Mouse (Mus musculus): ENCODE measurements around the gene Olfr782.

The Olfr782 gene

DNA sequence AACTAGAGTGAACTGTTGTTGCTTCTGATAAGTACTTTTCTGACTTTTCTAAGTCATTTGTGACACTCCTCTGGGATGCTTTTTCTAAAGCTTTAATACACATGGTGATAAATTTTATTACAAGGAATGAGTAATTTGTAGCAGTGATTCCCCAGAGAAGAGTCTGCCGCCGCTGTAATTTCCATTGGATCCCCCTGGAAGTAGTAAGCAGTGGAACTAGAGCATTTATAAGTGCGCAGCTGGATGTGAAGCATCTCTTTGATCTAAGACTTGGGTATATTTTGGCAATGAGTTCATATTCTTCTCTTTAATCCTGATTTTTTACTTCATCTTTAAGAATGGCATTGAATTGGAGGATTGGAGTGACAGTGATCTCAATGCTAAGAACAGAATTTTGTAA is at the start of gene Olfr782:
Gene Olfr782, plus strand, starts transcription at position 301 of the 400 bp plus-strand sequence.
- TF ChIP-seq GATA4 (IDR thresholded peaks at IDR 0.05; ENCODE audit: insufficient replicate concordance, low read length), result no peak

DNA sequence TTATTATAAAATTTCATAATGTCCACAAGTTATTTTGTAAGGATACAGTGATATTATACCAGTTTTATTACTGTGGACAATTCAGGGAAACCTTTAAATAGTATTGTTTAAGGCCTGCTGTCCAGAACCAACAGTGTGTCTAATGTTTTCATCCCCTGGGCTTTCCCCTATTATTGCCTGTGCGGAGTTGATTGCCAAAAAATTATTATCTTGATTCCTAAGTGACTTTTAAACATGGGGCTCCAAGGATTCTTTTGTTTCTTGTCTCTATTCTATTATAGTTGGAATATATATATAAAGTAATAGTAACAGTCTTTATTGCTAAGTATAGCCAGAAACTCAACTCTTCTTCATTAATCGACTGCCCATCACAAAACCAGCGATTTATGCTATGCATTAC is 30.8 kb upstream of the Olfr782 start, which contains the start of gene Olfr780:
Gene Olfr780, plus strand, starts transcription at position 301 of the 400 bp plus-strand sequence.
- TF ChIP-seq GATA4 (IDR thresholded peaks at IDR 0.05; ENCODE audit: insufficient replicate concordance, low read length), result no peak

DNA sequence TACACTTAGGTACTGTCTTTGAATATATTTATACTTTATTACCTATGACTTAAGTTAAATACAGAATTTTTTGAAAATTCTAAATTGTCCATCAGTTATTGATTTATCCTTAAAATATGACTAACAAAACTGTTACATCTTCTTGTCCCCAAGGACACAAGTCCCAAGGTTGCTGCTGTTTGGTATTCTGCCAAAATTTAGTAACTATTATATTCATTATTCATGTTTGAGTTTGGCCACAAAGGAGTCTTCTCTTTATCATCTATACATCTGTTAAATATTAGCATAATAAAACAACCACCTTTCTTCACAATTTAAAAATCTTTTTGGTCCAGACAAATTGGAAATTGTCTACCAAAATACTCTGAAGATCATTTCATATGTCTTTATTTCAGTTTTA is 20.1 kb upstream of the Olfr782 start, which contains the start of gene Olfr781:
Gene Olfr781, plus strand, starts transcription at position 301 of the 400 bp plus-strand sequence.
- no peak for TF ChIP-seq GATA4 (IDR thresholded peaks at IDR 0.05; ENCODE audit: insufficient replicate concordance, low read length)

DNA sequence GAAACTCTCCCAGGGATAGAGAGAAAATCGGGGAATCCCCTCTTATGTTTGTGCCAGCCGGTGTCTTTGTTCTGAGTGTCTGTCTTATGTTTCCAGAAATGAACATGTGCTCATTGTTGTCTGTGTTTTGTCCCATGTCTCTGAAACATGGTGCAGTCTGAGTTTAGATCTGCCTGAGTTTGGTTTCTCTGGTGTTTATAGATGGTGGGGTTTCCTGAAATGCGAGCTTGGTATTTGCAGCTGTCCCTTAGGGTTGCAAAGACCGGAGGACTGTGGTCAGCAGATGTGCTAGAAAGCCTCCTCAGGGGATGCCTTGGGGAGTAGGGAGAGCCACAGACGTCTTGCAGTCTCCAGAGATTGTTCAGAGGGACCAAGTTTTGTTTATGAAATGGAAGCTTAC is 8.7 kb downstream of the Olfr782 start:
- no peak for TF ChIP-seq GATA4 (IDR thresholded peaks at IDR 0.05; ENCODE audit: insufficient replicate concordance, low read length)

DNA sequence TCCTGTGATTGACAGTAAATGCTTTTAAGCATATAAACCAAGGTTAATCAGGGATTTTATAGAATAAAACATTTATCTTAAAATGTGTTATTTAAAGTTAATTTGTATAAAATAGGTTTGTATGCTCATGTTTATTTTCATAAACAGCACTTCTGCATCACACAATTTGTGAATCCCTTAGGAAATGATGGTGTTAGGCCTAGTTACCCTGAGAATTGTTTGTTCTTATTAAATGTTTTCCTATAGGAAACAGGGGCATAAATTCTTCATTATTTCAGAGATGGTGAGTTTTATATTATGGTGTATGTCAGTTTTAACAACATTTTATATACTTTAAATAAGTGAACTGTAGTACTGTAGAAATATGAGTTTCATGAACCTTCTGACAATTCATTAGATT is 35.1 kb downstream of the Olfr782 start, which contains the start of gene Olfr784:
Gene Olfr784, plus strand, starts transcription at position 301 of the 400 bp plus-strand sequence.
- no peak for TF ChIP-seq GATA4 (IDR thresholded peaks at IDR 0.05; ENCODE audit: insufficient replicate concordance, low read length)

DNA sequence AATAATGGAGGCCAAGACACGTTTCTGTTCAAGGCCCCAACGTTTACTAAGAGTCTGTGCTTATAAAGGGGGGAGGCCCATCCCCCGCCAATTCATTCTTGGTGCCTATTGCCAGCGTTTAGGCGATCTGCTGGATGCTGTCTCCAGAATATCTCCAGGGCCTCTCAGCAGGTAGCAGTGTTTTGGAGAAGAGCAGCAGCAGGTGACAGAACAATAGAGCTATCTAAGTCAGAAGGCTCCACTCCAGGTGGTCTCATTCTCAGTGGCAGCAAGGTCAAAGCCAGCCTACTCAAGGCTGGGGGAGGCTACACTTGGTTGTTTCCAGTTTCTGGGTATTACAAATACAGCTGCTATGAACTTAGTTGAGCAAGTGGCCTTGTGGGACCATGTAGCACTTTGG is 52.2 kb downstream of the Olfr782 start:
- no peak for TF ChIP-seq GATA4 (IDR thresholded peaks at IDR 0.05; ENCODE audit: insufficient replicate concordance, low read length)

All from liver, adult (tissue).